Mouse (Mus musculus) lung, postnatal 36 days (tissue): Measurements from ENCODE around the gene Btbd35f12.
"Not testable (repeated sequence)": the region's sequence is repeated elsewhere in the genome, so short reads cannot be mapped to it uniquely, and the experiment has no call there.

Source experiments
- DNase-seq: peaks from one replicate; pipeline ENCODE4 v3.0.0; 2022; ENCODE audit warnings: mixed read lengths

The Btbd35f12 gene

DNA sequence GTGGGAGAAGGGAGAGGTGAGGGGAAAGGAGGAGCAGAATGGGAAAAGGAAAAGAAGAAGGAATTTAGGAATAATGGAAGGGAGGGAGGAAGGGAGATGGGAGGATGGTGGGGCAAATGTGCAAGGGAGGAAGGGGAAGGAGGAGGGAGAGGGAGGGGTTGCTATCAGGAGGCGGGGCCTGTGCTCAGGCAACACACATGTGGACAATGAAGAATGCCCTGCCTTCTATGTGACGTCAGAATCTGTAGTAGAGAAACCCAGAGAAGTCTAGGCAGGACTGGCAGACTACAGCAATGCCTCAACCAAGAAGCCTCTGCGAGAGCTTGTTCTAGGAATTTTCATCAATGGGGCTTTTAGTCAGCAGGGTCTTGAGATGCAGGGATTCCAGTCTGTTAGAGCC lies at the start of gene Btbd35f12:
Gene Btbd35f12, plus strand, starts transcription at position 301 of the 400 bp plus-strand sequence.
- not testable (repeated sequence) for DNase-seq

DNA sequence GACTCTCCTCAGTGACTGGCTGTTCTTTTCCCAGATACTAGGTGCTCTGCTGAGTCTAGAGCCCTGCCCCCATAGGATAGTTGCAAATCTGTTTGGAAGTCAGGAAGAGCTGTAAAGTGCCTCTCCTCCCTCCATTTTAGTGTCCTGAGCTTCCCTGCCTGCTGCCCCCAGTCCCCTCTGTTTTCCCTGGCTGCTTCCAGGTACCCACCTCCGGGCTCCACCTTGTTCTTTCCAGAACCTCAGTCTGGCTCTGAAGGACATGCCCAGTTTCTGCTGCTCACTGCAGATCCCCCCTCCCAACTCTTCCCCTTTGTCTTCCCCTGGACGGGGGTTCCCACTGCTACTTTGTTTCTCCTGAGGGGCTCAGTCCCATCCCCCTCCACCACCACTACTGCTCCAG lies 40.1 kb downstream of the Btbd35f12 start:
- not testable (repeated sequence) for DNase-seq
